Mouse (Mus musculus): ENCODE results near the gene Unc5b.

The Unc5b gene

DNA sequence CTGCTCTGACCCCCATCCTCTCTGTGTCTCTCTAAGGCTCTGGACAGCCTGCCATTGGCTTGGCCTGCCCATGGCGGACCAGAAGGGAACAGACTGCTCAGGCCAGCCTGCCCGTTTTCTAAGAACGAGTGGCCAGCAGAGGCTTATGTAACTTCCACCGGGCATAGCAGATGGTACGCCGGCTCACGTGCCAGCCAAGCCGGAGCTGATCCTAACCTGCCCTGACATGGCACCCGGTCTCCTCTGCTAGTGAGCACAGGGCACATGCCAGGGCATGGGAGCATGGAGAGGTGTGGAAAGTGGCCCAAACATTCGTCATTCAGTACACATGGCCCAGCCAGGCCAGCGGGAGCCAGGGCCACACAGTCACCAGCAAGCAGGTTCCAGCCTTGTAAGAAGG, 10.8 kb downstream of the Unc5b start:
- no peak for DNase-seq

DNA sequence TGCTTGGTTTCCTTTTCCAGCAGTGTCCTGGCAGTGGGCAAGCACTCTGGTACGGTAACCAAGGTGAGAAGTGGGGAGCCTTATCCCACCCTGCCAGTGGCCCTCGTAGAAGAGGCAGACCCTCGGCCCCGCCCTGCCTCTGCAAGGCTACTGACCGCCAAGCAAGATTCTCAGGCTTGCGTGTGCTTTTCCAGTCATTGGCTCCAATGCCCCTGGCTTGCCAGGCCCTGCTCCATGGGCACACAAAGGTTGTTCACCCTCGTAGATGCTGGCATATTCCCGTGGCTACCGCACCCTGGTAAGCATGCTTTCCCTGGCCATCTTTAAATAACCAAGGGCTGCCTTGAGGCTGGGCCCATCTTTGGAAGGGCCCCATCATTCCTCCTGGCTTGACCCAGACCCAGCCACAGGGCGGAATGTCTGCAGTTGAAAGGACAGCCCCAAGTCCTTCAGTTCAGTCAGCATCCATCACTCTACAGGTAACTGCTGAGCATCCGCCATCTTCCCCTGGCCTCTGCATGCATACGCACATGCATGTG, 11.7 kb downstream of the Unc5b start:
- no peak for DNase-seq

DNA sequence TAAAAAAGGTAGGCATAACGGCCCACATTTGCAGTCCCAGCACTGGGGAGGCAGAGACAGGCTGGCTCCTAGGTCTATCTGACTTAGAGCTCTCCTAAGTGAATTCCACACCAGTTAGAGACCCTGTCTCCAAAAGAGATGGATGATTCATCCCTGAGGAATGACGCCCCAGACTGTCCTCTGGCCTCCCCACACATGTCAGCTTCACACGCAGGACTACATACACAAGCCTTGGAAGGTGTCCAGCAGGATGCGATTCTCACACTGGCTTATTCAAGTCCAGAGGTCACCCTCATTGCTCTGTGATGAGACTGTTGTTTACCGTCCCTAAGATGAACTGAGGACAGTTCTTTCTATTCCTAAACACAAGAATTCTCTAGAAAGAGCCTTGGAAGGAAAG, 12.2 kb downstream of the Unc5b start:
- DNase-seq = peak; percentile 75

DNA sequence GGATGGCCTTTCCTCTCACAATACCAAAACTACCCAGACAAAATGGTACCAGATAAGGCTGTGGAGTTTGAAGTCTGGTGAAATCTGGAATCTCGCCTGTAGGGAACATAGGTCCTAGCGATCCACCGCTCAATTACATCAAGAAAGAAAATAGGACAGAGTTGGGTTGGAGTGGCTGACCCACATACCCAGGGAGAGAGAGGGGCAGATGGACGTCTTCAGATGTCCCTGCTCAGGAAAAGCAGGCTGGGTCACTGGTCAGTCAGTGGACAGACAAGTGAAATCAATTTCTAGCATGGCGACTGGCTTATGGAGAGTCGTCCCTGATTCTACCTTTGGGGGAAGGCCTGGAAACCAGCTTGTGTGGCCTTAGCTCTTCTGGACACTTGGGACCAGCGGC, 12.7 kb downstream of the Unc5b start:
- DNase-seq = no peak

DNA sequence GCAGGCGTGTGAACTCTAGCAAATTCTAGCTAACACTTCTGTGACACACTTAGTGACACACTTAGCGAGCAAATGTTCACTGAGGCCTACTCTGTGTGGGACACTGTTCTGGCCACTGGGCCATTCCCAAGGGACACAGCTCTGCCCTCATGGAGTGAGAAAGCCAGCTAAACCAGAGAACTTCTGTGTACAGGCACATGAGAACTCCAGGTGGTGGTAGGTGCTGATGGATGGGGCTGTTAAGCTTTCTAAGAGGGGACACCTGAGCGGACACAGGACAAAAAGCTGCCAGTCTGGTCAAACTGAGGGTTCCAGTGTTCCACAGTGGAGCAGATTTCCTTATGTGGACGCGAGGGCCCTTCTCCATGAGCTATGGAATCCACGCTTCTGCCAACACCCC, 13.5 kb downstream of the Unc5b start:
- DNase-seq = no peak

DNA sequence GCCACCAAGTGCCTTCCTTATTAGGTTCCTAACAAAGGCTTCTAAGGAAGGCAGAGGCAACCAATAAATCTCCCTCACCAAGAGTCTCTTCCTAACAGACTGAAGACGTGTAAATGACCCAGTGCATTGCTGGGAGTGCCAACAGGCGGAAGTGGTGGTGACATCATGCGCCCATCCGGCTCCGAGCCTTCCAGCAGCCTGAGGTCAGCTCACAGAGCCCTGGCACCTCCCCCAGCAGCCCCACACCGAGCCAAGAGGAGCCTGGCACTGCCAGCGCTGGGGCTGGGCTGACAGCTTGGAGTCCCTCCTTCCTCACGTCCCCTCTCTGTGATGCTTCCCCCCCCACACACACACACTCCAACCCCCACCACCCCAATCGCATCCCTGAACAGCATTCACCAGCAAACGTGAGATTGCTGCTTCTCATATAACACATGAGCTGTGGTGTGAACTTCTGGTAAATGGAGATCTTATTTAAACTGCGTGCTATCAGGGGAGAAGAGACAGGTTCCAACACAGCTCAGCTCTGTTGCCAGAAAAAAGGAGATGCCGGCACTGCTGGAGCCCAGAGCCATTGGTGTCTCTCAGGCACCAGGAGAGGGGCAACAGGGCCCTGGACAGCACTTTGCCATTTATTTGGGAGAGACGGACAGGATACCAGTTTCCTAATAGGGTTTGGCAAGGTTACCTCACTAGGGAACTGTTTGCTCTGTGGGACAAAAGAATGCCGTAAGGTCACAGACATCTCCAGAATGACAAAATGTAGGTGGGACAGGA, 14.3 kb downstream of the Unc5b start:
- peak; percentile 80 for DNase-seq

DNA sequence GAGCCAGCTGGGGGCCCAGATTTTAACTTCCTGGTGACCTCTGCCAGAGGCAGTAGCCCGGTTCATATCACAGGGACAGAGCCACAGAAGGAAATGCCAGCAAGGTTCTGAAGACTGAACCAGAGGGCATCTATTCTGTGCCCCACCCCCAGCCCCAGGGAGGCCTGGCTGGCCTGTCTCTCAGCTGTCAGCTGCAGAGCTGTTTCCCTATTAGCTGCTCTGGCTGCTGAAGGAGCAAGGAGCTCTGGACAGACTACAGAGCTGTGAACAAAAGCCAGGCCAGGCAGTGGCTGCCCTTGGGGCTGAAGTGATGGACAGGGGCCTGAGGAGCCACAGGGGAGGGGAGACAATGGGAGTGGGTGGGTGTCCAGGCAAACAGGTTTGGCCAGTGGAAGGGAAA, 15.5 kb downstream of the Unc5b start:
- no peak for DNase-seq

DNA sequence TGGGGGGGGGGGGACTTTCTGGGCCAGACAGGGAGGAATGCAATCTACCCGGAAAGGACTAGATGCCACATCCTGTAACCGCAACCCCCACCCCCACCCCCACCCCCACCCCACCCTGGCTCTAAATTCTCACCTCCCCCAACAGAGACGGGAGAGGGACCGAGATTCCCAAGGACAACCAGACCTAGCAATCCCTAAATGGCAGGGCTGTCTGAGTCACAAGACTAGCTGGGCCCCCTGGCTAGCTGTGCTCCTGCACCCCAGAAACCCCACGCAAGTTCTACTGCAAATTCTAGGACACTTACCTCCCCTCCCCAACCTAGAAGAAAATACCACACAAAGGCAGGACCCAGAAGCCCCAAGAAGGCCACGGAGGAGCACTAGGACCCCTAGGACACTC, 16.3 kb downstream of the Unc5b start:
- no peak for DNase-seq

DNA sequence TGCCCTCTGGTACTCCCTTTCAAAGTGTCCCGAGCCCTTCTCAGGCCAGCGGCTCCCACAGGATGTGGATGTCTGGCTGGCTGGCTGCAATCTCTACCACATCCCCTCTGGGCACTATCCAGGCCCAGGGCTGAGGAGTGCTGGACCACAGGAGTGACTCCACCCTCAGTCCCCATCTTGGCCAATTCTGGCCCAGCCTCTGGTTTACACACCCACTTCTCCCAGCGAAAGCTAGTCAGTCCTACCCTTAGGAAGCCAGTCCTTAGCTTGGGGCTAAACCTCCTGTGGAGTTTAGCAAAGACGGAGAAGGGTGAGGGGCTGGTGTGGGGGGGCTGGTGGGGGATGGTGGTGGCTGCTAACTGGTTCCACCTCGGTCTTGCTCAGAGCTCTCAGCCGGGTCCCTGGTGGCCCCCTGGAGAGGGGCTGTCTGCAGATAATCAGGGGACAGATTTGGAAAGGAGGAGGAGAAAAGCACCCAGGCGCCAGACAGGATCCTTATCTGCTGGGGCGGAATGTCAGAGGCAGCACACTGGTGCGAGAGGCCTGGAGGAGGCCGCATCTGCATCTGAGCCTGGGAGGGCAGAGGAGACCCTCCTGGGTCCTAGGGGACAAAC, 16.8 kb downstream of the Unc5b start:
- DNase-seq = no peak

DNA sequence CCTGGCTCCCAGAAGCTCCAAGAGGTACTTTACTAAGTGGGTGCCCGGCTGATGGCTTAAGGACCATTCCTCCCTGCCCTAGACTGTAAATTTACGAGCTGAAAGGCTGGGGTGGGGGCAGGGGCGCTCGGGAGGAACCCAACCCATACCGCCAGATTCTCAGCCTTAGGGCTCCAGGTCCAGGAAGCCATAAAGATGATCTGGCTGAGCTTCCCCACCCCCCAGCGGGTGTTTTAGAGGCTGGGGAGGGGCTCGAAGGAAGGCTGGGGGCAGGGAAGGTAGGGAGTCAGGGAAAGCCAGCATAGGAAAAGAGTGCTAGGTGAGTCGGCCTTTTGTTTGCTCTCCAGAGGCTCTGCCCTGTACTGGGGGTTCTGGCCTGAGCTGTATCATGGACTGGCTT, 17.8 kb downstream of the Unc5b start:
- DNase-seq = no peak

DNA sequence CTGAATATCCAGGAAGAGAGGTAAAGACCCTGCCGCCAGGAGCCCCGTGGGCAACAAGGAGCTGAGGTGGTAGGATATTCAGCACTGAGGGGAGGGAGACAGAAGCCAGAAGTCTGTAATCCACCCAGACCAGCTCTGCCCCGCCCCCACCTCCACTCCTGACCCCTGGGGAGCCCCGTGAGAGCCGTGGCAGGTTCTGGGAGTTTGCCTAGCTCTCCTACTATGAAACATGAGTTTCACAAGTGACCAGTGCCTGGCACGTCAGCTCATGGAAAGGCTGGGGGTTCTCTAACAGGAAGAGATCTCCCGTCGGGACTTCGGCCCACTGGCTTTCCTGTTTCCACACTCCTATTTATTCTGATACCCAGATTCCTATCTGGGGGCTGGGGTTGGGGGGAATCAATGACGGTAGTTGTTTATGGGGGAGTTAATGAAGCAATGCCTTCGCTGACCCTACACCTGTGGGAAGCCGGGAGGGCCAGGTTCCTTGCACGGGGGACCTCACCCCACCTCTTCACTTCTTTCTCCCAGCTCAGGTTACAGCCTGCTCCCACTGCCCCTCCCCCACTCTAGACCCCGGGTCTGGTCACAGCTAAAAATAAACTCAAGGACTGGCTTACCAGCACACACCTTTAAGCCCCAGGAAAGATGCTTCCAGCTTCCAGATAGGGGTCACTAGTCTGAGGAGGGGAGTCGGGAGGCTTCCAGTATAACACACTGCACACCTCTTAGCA, 19.4 kb downstream of the Unc5b start:
- DNase-seq = no peak

DNA sequence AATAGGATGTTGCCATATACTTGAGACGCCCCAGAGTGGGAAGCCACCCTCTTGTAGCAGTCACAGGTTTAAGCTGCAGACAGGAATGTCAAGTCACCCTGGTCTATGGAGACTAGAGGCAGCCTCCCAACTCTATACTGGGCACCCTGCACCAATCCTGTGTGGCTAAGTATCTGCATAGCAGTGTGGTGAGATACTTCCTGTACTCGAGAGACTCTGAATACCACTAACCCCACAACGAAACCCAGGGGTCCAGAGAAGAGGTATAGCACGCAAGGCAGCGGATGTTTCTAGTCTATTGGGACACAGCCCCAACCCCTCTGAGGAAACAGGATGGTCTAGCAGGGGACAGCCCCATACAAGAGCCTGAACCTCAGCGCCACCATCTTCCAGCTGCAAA, 22.9 kb downstream of the Unc5b start:
- no peak for DNase-seq

DNA sequence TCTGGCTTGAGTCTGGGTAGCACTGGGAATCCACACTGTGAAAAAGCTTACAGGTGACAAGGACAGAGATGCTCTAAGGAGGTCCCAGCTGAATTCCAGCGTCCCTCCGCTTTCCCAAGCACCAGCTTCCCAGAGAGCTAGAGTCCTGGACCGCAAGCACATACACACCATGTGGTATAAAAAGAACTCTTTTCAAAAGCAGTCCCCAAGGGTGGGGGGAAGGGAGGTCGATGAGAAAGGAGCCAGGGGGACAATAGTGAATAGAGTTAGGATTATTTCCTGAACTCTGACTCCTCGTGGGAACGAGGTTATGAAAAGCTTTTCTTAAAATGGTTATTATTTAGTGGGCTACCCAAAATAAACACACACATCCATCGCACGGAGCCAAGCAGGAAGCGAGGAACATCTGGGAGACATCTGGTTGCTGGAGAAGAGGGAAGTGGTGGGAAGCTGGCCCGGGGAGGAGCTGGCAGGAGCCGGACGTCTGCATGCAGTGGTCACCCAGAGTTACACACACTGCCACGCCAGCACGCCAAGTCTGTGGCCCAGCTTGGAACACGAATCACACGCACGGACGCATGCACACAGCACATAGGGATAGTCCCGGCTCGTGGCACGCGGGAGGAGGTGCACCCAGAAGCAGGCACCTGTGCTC, 23.7 kb downstream of the Unc5b start:
- DNase-seq = peak; percentile 85

DNA sequence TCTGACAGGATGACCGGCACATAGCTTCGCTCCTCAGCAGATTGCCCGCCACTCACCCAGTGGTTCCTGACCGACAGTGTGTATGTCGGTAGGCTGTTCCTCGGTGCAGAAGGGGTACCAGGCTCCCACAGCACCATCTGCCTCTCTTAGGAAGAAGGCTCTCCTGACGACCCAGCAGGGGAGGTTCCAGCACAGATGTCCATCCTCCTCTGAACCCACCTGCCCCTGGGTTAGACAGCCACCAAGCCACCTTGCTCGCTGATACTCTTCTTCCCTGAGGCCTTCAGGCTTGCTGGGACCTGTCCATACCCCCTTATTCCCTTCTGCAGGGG, 25.2 kb downstream of the Unc5b start:
- DNase-seq = no peak

DNA sequence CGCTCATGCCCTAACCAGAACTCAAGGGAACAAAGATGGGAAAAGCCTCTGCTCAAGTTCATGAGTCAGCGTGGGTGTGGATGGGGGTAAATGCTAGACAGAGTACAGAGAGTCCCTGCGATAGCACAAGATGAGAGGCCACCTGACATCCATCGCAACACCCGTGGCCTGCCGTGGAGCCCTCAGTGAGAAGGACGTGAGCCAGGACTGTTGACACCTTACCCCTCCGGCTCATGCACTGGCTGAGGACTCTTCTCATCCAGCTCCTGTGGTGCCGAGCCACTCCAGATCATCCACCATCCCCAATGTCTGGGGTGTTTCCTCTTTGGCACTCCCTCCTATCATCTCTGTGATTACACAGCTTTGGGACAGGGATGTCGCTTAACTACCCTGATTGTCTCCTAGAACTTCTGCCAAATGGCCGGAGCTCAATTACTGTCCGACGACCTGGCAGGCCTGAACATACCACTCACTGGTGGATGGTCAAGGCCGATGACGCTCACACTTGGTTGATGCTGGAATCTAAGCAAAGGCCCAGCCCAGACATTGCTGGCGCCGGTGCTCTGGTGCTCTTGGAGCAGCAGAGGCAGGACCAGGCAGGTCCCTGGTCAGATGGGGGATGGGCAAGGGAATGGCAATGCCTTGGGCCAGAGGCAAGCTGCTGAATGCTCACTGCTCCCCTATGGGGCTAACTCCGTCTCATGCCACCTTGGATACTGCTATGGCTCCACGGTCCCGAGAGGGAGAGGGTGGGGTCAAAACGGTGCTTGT, 25.8 kb downstream of the Unc5b start:
- no peak for DNase-seq

DNA sequence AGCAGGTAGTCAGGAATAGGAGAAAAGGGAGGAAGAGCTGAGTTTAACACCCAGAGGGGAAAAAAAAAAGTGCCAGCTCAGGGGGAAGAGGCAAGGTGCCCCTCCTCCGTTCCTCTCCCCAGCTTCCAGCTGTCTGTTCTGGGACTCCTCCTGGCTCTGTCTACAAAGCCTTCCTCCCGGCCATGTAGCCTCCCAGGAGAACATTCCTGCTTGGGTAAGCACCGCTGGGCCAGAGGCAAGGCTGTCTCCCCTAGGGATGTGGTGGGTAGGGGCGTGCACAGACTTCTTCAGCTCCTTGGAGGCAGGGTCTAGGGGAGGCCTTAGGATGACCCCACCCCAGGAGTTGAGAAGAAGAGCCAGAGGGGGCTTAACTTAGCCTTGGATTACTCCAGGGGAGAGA, 26.5 kb downstream of the Unc5b start:
- DNase-seq = no peak

DNA sequence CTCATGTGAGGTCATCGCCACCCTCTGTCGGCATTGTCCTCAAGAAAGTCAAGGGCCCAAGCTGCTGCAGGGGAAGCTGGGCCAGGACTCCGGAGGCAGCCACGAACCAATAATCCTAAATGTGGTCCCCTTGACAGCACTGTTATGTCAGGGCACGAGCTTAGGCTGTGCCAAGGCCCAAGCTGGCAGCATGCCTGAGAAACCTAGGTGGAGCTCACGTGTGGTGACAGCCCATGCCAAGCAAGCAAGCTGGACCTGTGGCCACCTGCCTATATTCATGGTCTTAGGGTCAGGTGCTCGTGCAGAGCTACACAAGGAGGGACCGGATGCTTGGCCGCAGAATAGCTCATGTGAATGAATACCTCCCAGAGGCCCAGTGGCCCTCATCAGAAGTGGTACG, 27.4 kb downstream of the Unc5b start:
- DNase-seq = no peak

DNA sequence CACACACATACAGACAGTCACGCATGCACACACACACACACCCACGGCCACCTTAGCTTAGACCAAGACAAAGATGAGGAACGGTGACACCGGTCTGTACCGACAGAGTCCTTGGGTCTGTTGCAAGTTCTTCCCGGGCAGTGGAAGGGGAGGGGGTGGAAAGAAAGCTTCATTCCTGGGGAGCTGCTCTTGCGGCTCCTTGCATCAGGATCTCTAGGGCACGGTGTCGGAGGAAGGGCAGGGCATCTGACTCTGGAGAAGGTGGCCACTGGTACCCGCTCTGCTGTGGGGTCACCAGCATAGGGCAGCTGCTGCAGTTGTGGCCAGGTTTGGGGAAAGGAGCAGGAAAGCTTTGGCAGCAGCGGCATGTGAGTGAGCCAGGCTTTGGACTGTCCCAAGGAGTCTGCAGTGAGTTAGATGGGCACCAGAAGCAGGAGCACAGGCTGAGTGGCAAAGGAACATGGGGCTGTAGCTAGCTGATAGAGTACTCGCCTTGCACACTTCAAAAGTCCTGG, 29.4 kb downstream of the Unc5b start:
- DNase-seq = no peak

DNA sequence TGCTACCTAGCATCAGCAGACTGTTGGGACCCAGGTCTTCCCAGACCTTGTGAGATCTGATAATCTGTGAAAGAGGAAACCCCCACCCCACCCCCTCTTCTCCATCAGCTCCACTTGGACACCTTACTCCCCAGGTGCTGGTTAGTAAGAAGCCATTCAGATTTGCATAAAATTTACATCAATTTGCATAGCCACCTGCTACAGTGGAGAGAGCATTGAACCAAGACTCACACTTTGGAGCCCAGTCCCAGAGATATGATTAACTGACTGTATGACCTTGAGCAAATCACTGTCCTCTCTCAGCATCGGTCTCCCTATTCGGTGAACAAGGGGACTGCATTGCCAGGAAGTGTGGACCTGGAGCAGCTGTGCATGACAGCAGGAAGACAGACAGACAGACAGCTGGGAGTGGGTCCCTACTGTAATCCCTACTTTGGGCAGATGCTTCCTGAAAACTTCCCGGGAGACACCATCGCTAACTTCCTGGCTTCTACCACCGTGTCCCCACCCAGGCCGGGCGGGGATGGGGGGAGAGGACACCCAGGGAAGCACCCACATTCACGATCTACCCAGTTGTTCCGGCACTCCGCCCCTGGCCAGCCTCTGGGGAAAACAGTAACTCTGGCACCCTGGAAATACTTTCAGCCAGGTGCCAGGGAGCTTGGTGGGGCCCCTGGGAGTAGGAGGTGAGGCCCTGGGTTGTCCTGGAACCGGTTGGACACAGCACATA, 30.0 kb downstream of the Unc5b start:
- DNase-seq = no peak

DNA sequence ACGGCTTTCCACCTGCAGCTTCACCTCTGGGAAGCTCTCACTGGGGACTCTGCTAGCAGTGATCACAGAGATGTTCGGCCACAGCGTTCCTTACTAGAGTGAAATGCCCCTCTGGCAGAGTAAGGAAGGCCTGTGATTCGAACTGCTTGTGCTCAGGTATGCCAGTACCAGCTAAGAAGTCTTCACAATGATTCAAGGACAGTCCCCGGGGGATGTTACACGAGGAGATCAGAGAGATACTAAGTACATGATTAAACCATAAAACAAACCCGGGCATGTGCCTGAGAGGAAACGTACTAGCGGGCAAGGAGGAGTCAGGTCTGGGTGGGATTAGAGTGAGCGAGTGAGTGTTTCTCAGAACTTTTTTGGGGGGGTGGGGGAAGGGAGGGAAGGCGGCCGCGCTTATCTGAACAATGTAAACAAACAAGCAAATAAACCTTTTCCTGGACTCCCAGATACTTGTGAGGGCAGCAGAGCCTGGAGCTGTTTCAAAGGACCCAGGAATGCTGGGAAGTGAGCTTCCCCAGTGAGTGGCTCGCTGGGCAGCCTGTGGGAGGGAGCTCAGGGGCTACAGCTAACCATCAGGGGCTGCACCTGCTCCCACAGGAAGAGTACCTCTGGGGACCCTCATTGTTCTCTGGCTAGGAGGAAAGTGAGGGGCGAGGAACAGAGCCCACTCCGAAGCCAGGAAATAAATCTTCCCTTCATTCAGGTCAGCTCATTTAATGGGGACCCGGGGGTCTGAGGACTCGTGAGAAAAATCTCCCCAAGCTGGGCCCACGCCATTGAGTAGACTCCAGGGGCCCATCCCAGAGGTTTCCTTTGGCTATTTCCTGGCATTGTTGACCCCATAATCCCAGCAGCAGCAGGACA, 30.9 kb downstream of the Unc5b start:
- no peak for DNase-seq

All from kidney, postnatal 10 days (tissue).